Mouse (Mus musculus): ENCODE data around the gene Hist1h3g. TPM values are rescaled to one million over a fixed set of nuclear protein-coding genes. Genes with fewer than 3 reads are reported as not detected.
"Not testable (repeated sequence)": the region's sequence is repeated elsewhere in the genome, so short reads cannot be mapped to it uniquely, and the experiment has no call there.

The Hist1h3g gene
- total and polyA plus RNA-seq, 2 experiments from 2014 or later: 1.4 to 544 TPM

- WGBS: 3% methylated on average over 18 of the region's 18 CpGs
- peak overlapping the region; percentile 86 for H3K4me2 ChIP-seq (ENCODE audit: low read depth, low read length)
- TF ChIP-seq CTCF (IDR thresholded peaks at IDR 0.05; ENCODE audit: low read depth): peak; percentile 71
- peak overlapping the region; percentile 95 for H3K27ac ChIP-seq
- no peaks in the 10 kb centered on the region for H3K4me1 ChIP-seq (ENCODE audit: insufficient read depth, low read length)
- peak overlapping the region; percentile 58 for H3K9ac ChIP-seq (replicated peaks; ENCODE audit: low read length)
- ATAC-seq (peak; percentile 70), DNase-seq (ENCODE audit: low spot score) (peak; percentile 86)
- peak overlapping the region; percentile 44 for H3K4me3 ChIP-seq (ENCODE audit: low read length)
- H3K9me3 ChIP-seq (ENCODE audit: low read length): no peaks in the 10 kb centered on the region
- H3K27me3 ChIP-seq (ENCODE audit: insufficient read depth, low read length): no peaks in the 10 kb centered on the region
- H3K36me3 ChIP-seq (ENCODE audit: insufficient read depth, low read length): no peaks in the 10 kb centered on the region
These were observed 27.7 kb downstream of the Hist1h3g start for GRCm38 (mm10) chr13:23562699-23563462.

- no peaks in the 10 kb centered on the region for H3K4me1 ChIP-seq (ENCODE audit: insufficient read depth, low read length)
- ATAC-seq: no peak
- H3K4me3 ChIP-seq (ENCODE audit: low read length): no peak overlapping the region
- 86% methylated on average over 2 of the region's 2 CpGs for WGBS
- no peak overlapping the region for H3K4me2 ChIP-seq (ENCODE audit: low read depth, low read length)
- no peaks in the 10 kb centered on the region for H3K36me3 ChIP-seq (ENCODE audit: insufficient read depth, low read length)
- TF ChIP-seq CTCF (IDR thresholded peaks at IDR 0.05; ENCODE audit: low read depth): no peak
- no peaks in the 10 kb centered on the region for H3K9me3 ChIP-seq (ENCODE audit: low read length)
- no peak overlapping the region for H3K27ac ChIP-seq
- no peak for DNase-seq (ENCODE audit: low spot score)
- H3K27me3 ChIP-seq (ENCODE audit: insufficient read depth, low read length): no peaks in the 10 kb centered on the region
- H3K9ac ChIP-seq (replicated peaks; ENCODE audit: low read length): no peak overlapping the region
These were observed 29.3 kb downstream of the Hist1h3g start for GRCm38 (mm10) chr13:23564482-23564881.

GRCm38 (mm10) chr13:23570261-23571021, 35.2 kb downstream of the Hist1h3g start:
- H3K36me3 ChIP-seq (ENCODE audit: insufficient read depth, low read length); H3K9me3 ChIP-seq (ENCODE audit: low read length); H3K27me3 ChIP-seq (ENCODE audit: insufficient read depth, low read length); H3K4me1 ChIP-seq (ENCODE audit: insufficient read depth, low read length): not testable (repeated sequence)
- ATAC-seq (peak; percentile 31; the same call in 1 of the 2 replicates), DNase-seq (ENCODE audit: low spot score) (peak; percentile 13)
- Histone ChIP-seq H3K27ac (peak overlapping the region; percentile 95), H3K9ac (replicated peaks; ENCODE audit: low read length) (peak overlapping the region; percentile 44), H3K4me3 (ENCODE audit: low read length) (peak overlapping the region; percentile 39), H3K4me2 (ENCODE audit: low read depth, low read length) (peak overlapping the region; percentile 59)
- WGBS: 4% methylated on average over 18 of the region's 41 CpGs

- H3K27me3 ChIP-seq (ENCODE audit: insufficient read depth, low read length): no peaks in the 10 kb centered on the region
- peak; percentile 93 for ATAC-seq
- under 1% methylated on average over 18 of the region's 18 CpGs for WGBS
- peak within 1 kb of the TSS; percentile 59 for H3K4me2 ChIP-seq (ENCODE audit: low read depth, low read length)
- H3K27ac ChIP-seq: peak within 1 kb of the TSS; percentile 95
- H3K36me3 ChIP-seq (ENCODE audit: insufficient read depth, low read length): no peaks in the 10 kb centered on the region
- peaks cover 7% of the 10 kb centered on the region; the same call in 1 of the 2 replicates for H3K4me1 ChIP-seq (ENCODE audit: insufficient read depth, low read length)
- TF ChIP-seq CTCF (IDR thresholded peaks at IDR 0.05; ENCODE audit: low read depth): no peak
- peak within 1 kb of the TSS; percentile 51 for H3K9ac ChIP-seq (replicated peaks; ENCODE audit: low read length)
- peak within 1 kb of the TSS; percentile 39 for H3K4me3 ChIP-seq (ENCODE audit: low read length)
- no peaks in the 10 kb centered on the region for H3K9me3 ChIP-seq (ENCODE audit: low read length)
- DNase-seq (ENCODE audit: low spot score): peak; percentile 93
These were observed 35.8 kb downstream of the Hist1h3g start, which contains the start of the genes Hist1h2ae and Hist1h2bg for GRCm38 (mm10) chr13:23571022-23571503. Gene Hist1h2ae (minus strand): TSS chr13:23571220. Gene Hist1h2bg (plus strand): TSS chr13:23571396.

GRCm38 (mm10) chr13:23571504-23572217, 36.4 kb downstream of the Hist1h3g start:
- not testable (repeated sequence) for H3K9me3 ChIP-seq (ENCODE audit: low read length); H3K27me3 ChIP-seq (ENCODE audit: insufficient read depth, low read length); H3K4me1 ChIP-seq (ENCODE audit: insufficient read depth, low read length); DNase-seq (ENCODE audit: low spot score); ATAC-seq; H3K36me3 ChIP-seq (ENCODE audit: insufficient read depth, low read length)
- under 1% methylated on average over 10 of the region's 34 CpGs for WGBS
- Histone ChIP-seq H3K4me3 (ENCODE audit: low read length) (peak overlapping the region; percentile 39), H3K4me2 (ENCODE audit: low read depth, low read length) (peak overlapping the region; percentile 59), H3K9ac (replicated peaks; ENCODE audit: low read length) (peak overlapping the region; percentile 51), H3K27ac (peak overlapping the region; percentile 95)
